Mouse (Mus musculus): ENCODE results near the gene Prrg4. TPM values are rescaled to one million over a fixed set of nuclear protein-coding genes. Genes with fewer than 3 reads are reported as not detected.

Prrg4 gene
- total and polyA plus RNA-seq, 3 experiments = 13.9 to 24.4 (median 21.0) TPM

GRCm38 (mm10) chr2:104840974-104841373 is 8.7 kb downstream of the Prrg4 start:
- Histone ChIP-seq H3K4me2 (ENCODE audit: insufficient read depth, low read depth, poor library complexity, severe bottlenecking) (no peak overlapping the region), H3K79me2 (replicated peaks; ENCODE audit: control insufficient read depth, extremely low read depth, insufficient read depth, poor library complexity, severe bottlenecking) (no peaks in the 10 kb centered on the region; the same call in 1 of the 2 replicates), H3K27ac (ENCODE audit: insufficient read depth, low read depth) (no peak overlapping the region), H3K9ac (ENCODE audit: insufficient read depth, low read depth) (no peak overlapping the region), H3K4me1 (ENCODE audit: control insufficient read depth in 1 of 2, insufficient read depth in 2 of 2) (no peaks in the 10 kb centered on the region), H3K36me3 (replicated peaks in 1 of 2; ENCODE audit: control insufficient read depth in 1 of 2, insufficient read depth in 1 of 2, low read length in 1 of 2) (peaks cover 33 to 74% of the 10 kb centered on the region in 2 experiments), H3K27me3 (replicated peaks) (no peaks in the 10 kb centered on the region), H3K4me3 (replicated peaks in 1 of 3; ENCODE audit: low read depth in 2 of 3, low read length in 2 of 3, poor library complexity in 1 of 3) (no peak overlapping the region), H3K9me3 (replicated peaks; ENCODE audit: low read length) (no peaks in the 10 kb centered on the region)
- in situ Hi-C loops (cut with MboI; ENCODE audit: low pct_ligation_motif_present, low pct_unique_long_range_greater_than_20kb, low sequenced_read_pairs) (no loop called here), dilution Hi-C loops (cut with MboI; ENCODE audit: extremely low pct_ligation_motif_present, extremely low pct_unique_long_range_greater_than_20kb, low sequenced_read_pairs) (no loop called here)
- no peak for DNase-seq (ENCODE audit: extremely low read depth)
- TF ChIP-seq MYC (IDR thresholded peaks at IDR 0.05; ENCODE audit: low read depth, low read length) (0 out of 2 replicates have a peak, but pooled peaks have one; percentile 31), SMC3 (IDR thresholded peaks at IDR 0.05; ENCODE audit: low read depth, low read length) (no peak), CTCF (conservative IDR thresholded peaks at IDR 0.05 in 1 of 2, IDR thresholded peaks at IDR 0.05 in 1 of 2; ENCODE audit: low read depth in 2 of 2, low read length in 2 of 2) (peak in 1 of 2 experiments; percentile 22; a peak in 2 of 4 replicates), USF1 (IDR thresholded peaks at IDR 0.05; ENCODE audit: low read depth, low read length) (no peak)

GRCm38 (mm10) chr2:104832486-104832885 is 17.2 kb downstream of the Prrg4 start:
- Histone ChIP-seq H3K79me2 (replicated peaks; ENCODE audit: control insufficient read depth, extremely low read depth, insufficient read depth, poor library complexity, severe bottlenecking) (peaks cover 5% of the 10 kb centered on the region; the same call in 1 of the 2 replicates), H3K27me3 (replicated peaks) (no peaks in the 10 kb centered on the region), H3K4me2 (ENCODE audit: insufficient read depth, low read depth, poor library complexity, severe bottlenecking) (no peak overlapping the region), H3K4me1 (ENCODE audit: control insufficient read depth in 1 of 2, insufficient read depth in 2 of 2) (no peaks in the 10 kb centered on the region), H3K4me3 (replicated peaks in 1 of 3; ENCODE audit: low read depth in 2 of 3, low read length in 2 of 3, poor library complexity in 1 of 3) (no peak overlapping the region), H3K9ac (ENCODE audit: insufficient read depth, low read depth) (no peak overlapping the region), H3K36me3 (replicated peaks in 1 of 2; ENCODE audit: control insufficient read depth in 1 of 2, insufficient read depth in 1 of 2, low read length in 1 of 2) (peaks cover 36 to 81% of the 10 kb centered on the region in 2 experiments), H3K9me3 (replicated peaks; ENCODE audit: low read length) (no peaks in the 10 kb centered on the region), H3K27ac (ENCODE audit: insufficient read depth, low read depth) (no peak overlapping the region)
- no peak for DNase-seq (ENCODE audit: extremely low read depth)
- in situ Hi-C loops (cut with MboI; ENCODE audit: low pct_ligation_motif_present, low pct_unique_long_range_greater_than_20kb, low sequenced_read_pairs) (no loop called here), dilution Hi-C loops (cut with MboI; ENCODE audit: extremely low pct_ligation_motif_present, extremely low pct_unique_long_range_greater_than_20kb, low sequenced_read_pairs) (no loop called here)
- no peak for TF ChIP-seq GABPA (IDR thresholded peaks at IDR 0.05; ENCODE audit: insufficient replicate concordance, low read depth, low read length)
- no peak for TF ChIP-seq SMC3 (IDR thresholded peaks at IDR 0.05; ENCODE audit: low read depth, low read length)
- no peak for TF ChIP-seq TCF12 (IDR thresholded peaks at IDR 0.05; ENCODE audit: low read depth, low read length)
- no peak for TF ChIP-seq MAZ (IDR thresholded peaks at IDR 0.05; ENCODE audit: low read depth, low read length)
- no peak for TF ChIP-seq SIN3A (IDR thresholded peaks at IDR 0.05; ENCODE audit: low read length)
- TF ChIP-seq NRF1 (IDR thresholded peaks at IDR 0.05; ENCODE audit: low read depth, low read length) = no peak
- no peak for TF ChIP-seq RAD21 (IDR thresholded peaks at IDR 0.05; ENCODE audit: low read depth, low read length)
- no peak for TF ChIP-seq IRF4 (IDR thresholded peaks at IDR 0.05; ENCODE audit: low read depth, low read length)
- TF ChIP-seq ZC3H11A (IDR thresholded peaks at IDR 0.05; ENCODE audit: low read depth, low read length) = no peak
- no peak for TF ChIP-seq NELFE (IDR thresholded peaks at IDR 0.05; ENCODE audit: low read depth, low read length)
- no peak for TF ChIP-seq ZNF384 (IDR thresholded peaks at IDR 0.05; ENCODE audit: low read depth, low read length)
- TF ChIP-seq UBTF (IDR thresholded peaks at IDR 0.05; ENCODE audit: low read depth, low read length) = no peak
- TF ChIP-seq MXI1 (IDR thresholded peaks at IDR 0.05; ENCODE audit: low read depth, low read length) = no peak
- no peak for TF ChIP-seq ZKSCAN1 (IDR thresholded peaks at IDR 0.05; ENCODE audit: borderline replicate concordance, low read depth, low read length)
- no peak for TF ChIP-seq MYC (IDR thresholded peaks at IDR 0.05; ENCODE audit: low read depth, low read length)

All from CH12.LX (cell line).